Mouse (Mus musculus) lung, postnatal 36 days (tissue): Measurements from ENCODE around the gene Hexa.

Experiments used
- DNase-seq: peaks from one replicate; pipeline ENCODE4 v3.0.0; 2022; ENCODE audit warnings: mixed read lengths

Hexa gene

GRCm38 (mm10) chr9:59539441-59540137, at the start of gene Hexa, which contains the start of gene Tmem202:
Hexa (plus strand) TSS chr9:59539540.
Tmem202 (minus strand) TSS chr9:59539847.
- peak; percentile 85 for DNase-seq

- DNase-seq = no peak
Observed at GRCm38 (mm10) chr9:59508146-59508545, 31.2 kb upstream of the Hexa start.

GRCm38 (mm10) chr9:59512381-59512780, 27.0 kb upstream of the Hexa start:
- DNase-seq = no peak

GRCm38 (mm10) chr9:59515069-59515468, 24.3 kb upstream of the Hexa start:
- no peak for DNase-seq

GRCm38 (mm10) chr9:59517127-59517526, 22.2 kb upstream of the Hexa start:
- no peak for DNase-seq

GRCm38 (mm10) chr9:59518976-59519375, 20.4 kb upstream of the Hexa start:
- peak; percentile 35 for DNase-seq

- DNase-seq = no peak
Observed at GRCm38 (mm10) chr9:59519396-59519795, 19.9 kb upstream of the Hexa start.

GRCm38 (mm10) chr9:59522906-59523305, 16.4 kb upstream of the Hexa start:
- peak; percentile 84 for DNase-seq

GRCm38 (mm10) chr9:59526727-59527126, 12.6 kb upstream of the Hexa start:
- DNase-seq = no peak

GRCm38 (mm10) chr9:59527580-59527979, 11.8 kb upstream of the Hexa start:
- no peak for DNase-seq

- DNase-seq = no peak
Observed at GRCm38 (mm10) chr9:59528274-59528673, 11.1 kb upstream of the Hexa start.

- DNase-seq = no peak
Observed at GRCm38 (mm10) chr9:59531645-59532044, 7.7 kb upstream of the Hexa start.

GRCm38 (mm10) chr9:59533422-59533821, 5.9 kb upstream of the Hexa start:
- DNase-seq = no peak

GRCm38 (mm10) chr9:59533889-59534288, 5.5 kb upstream of the Hexa start:
- DNase-seq = peak; percentile 85

- DNase-seq = peak; percentile 78
Observed at GRCm38 (mm10) chr9:59537651-59538050, 1.7 kb upstream of the Hexa start.

- DNase-seq = no peak
Observed at GRCm38 (mm10) chr9:59541617-59542016, 2.3 kb downstream of the Hexa start.

- no peak for DNase-seq
Observed at GRCm38 (mm10) chr9:59542766-59543324, 3.5 kb downstream of the Hexa start.

- DNase-seq = no peak
Observed at GRCm38 (mm10) chr9:59544739-59545138, 5.4 kb downstream of the Hexa start.

- no peak for DNase-seq
Observed at GRCm38 (mm10) chr9:59547869-59548268, 8.5 kb downstream of the Hexa start.

- DNase-seq = no peak
Observed at GRCm38 (mm10) chr9:59548961-59549487, 9.7 kb downstream of the Hexa start.

GRCm38 (mm10) chr9:59550077-59550476, 10.7 kb downstream of the Hexa start:
- DNase-seq = no peak

GRCm38 (mm10) chr9:59551017-59551416, 11.7 kb downstream of the Hexa start:
- no peak for DNase-seq

- peak; percentile 83 for DNase-seq
Observed at GRCm38 (mm10) chr9:59551620-59552031, 12.3 kb downstream of the Hexa start.

- no peak for DNase-seq
Observed at GRCm38 (mm10) chr9:59552610-59553009, 13.3 kb downstream of the Hexa start.
